Mouse (Mus musculus) megakaryocyte progenitor cell, adult 5-6 weeks (primary cell): ENCODE measurements at regions not wholly inside any gene's neighbourhood (a gene's known extent, or its start where the extent isn't known, plus 50 kb on each side); places are given as distances from the start of the nearest gene placed in this dataset.

Experiments
- ATAC-seq: replicated peaks from 2 replicates; pipeline ENCODE4 v1.8.0; 2016; ENCODE audit warnings: mild to moderate bottlenecking, moderate TSS enrichment, inconsistent platforms; ENCODE audit not compliant: poor library complexity

DNA sequence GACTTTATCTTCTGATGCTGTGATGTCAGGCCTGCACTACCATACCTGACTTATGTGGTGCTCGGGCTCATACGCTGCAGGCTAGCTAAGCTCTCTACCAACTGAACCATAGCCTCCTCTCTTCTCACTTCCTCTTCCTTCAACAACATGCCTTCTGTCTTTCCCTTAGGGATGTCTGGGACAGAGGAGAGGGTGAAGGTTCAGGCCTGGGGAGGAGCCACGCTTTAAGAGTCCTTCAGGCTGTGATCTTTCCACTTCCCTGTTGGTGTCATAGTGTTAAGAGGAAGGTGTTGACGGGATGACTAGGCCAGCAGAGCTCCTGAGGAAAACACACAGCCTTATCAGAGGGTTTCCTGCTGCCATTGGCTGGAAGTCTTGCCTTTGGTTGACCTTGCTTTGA lies 188.8 kb upstream of the Jade1 start:
- peak; percentile 35 for ATAC-seq

DNA sequence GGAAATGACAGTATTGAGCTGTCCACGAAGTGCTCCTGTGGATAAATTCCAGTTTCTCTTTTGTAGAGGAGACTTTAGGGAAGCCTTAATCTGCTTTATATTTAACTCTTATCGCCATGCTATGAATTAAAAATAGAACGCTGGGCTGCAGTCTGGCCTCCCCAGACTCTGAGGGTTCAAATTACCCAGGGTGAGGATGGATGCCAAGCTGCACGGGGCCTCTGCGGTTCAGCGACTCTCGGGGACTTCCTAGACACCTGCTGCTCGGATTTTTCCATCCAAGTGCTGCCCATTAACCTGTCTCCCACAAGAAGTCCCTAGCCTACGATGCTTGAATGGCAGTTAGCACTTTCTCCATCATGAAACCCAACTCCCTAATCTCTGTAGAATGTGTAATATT lies 189.3 kb upstream of the Jade1 start:
- ATAC-seq = no peak

DNA sequence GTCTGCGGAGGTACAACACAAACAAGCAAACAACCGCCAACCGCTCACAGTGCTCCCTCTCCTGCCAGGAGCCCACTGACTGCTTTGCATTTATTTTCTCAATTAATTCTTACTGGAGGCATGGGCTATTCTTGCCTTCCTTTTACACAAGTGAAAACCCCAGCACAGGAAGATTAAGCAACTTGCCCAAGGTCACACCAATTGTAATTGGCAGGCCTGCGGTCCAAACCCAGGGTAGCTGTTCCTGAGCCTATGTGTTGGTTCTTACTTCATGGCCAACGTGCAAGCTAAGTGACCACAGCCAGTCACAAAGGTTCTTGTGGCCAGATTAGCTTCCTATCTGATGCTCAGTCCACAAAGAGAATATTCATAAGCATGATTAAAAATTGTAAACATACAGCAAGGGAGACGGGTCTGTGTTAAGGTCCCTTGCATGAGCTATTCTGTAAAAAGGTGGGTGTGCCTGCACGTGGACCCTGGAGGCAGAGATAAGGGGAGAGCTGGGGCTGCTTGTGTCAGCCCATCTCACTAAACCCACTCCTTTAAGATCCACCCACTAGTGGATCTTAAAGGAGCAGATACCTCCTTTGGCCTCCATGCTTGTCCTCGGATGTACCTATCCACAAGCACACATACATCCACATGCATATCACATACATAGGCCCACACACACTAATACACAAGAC lies 190.2 kb upstream of the Jade1 start:
- ATAC-seq = peak; percentile 75

DNA sequence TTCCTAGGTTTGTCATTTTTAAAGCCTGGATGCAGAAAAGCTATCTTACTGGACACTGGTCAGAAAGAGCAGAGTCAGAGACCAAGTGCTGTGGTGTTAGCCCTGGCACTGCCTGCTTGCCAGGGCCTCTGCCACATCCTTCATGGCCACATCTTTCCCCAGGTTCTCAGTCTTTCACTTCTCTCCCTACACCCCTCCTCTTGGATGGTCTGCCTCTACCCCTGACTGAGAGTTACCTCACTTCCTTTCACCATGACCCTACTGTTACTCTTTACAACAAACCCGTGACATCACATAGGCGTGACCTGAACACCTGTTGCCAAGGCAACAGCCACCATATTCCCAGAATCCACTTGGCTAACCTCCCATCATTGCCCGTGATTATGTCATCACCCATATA lies 191.6 kb upstream of the Jade1 start:
- ATAC-seq = peak; percentile 35

DNA sequence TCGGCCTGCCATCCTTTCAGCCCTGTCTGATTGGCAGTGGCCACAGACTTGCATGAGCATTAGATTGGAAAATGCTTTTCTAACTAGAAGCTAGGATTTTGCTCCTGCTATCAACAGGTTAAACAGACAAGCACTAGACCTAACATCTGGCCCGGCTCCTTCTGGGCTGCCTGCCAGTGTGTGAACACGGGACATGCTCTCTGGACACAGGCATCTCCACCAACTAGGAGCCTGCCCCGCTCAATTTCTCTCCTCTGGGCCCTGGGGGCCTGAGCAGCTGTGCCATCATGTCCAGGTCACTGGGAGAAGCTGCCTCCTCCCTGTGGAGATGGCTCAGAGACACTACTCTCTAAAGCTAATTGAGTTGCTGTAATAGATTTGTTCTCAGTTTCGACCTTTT lies 195.3 kb upstream of the Jade1 start:
- no peak for ATAC-seq

DNA sequence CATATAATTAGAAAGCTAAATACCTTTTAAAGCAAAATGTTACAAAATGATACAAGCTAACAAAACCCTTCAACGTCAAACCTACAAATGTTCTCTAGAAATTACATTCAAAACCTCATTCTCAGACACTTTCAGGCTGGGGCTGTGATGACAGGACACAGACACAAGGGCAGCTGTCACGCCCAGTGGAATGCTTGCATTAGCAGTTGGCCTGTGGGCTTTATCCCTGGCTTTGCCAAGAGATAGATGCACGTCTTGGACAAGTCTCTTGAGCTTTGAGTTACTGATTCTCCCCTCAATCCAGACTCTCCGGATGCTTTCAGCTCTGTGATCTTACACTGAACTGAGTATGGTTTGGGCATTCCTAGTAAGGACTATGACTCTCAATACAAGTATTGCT lies 196.1 kb upstream of the Jade1 start:
- no peak for ATAC-seq

DNA sequence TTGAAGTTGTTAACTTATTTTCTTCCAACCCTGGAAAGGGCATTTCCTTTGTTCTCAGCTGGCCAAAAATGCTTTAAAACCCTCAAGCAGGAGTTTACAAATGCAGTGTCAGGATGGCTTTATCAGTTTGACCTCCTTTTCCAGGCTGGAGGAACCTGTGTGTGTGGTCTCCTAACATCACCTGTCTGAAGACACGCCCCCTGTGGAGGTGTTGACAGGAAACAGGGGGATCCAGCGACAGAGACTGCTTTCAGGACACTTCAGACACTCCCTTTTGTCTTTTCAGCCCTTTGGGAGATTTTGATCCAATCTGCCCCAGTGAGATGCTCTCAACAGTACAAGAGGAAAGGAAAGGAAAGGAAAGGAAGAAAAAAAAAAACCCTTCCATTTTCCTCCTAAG lies 202.5 kb upstream of the Jade1 start:
- ATAC-seq = no peak

DNA sequence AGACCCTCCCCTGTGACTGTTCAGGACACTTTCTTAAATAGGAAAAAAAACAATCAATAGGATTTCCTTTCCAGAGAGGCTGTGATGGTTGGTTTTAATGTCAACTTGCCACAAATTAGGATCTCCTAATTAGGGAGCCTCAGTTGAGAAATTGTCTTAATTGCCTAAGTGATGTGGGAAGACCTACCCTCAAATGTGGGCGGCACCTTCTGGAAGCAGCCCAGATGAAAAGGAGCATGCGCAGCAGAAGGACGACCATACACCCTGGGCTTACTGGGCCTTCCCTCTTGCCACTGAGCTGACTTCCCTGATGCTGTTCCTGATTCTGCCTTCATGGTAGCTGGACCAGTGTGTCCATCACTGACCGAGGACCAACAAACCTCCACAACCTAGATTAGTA lies 203.7 kb upstream of the Jade1 start:
- peak; percentile 70 for ATAC-seq

DNA sequence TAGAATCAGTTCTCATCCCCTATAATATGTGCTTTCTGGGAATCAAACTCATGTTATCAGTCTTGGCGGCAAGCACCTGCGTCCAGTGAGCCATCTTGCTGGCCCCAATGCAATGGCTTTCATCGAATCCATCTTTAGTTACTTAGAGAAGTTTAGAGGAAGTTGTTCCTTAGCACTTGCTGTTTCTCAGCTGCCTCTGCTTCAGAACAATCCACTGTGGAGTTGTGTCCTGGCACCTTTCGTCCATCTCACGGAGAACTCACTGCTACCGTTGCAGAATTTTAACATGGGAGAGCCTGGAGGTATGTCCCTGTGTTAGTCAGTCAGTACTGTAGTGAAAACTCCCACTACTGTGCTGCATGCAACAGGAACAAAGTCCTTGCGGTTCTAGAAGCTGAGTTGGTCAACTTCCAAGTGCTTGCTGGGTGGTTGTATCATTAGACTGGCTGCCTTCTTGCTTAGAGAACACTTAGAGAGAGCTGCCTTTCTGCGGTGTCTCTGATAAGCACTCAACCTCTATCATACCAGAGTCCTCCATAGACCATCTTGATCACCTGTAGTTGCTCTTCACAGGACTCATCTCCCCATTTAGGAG lies 204.3 kb upstream of the Jade1 start:
- ATAC-seq = peak; percentile 61

DNA sequence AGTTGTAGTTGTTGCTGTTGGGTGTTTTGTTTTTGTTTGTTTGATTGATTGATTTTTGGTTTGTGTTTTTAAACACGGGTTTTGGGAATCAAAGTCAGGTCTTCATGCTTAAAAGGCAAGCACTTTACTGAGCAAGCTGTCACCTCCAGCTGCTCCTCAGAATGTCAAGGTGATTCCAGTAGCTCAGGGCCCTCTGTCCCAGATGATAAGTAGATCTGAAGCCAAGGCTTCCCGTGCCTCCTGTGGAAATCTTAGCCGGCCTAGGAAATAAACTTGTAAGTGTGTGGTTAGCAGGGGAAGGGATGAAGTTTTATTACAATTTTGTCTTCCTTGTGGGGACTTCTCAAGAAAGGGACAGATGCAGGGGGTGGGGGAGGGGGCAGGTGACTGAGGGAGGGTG lies 205.2 kb upstream of the Jade1 start:
- no peak for ATAC-seq

DNA sequence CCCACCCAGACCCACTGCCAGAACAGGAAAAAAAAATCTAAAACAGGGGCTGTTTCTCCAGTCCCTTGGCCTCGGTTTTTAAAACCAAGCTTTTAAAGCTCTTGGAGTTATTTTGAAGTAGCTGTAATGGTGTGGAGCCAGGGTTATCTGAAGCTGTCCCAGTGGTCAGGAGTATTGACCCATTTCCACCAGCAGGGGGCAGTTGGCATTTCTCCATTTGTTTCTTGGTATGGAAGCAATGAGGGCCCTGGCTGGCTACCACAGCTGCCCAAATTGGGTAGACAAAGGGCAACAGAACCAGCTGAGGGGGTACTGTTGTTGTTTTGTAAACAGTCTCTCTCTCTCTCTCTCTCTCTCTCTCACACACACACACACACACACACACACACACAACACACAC lies 206.7 kb upstream of the Jade1 start:
- peak; percentile 77 for ATAC-seq

DNA sequence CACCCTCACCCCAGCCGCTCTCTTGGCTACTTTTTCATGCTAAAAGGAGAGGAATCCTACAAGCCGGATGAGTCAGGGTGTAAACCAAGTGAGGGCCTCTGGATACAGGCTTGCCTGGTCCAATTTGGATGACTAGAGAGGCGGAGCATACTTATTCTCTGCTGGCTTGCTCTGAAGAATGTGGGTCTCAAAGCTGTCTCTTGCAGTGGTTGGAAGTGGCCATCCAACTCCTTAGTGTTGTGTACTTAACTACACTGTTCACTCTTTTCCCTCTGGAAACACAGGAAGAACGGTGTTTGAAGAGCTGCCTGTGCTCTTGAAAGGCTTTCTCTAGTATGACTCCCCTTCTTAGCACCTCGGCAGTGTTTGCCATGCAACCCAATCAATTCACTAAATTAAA lies 208.7 kb upstream of the Jade1 start:
- no peak for ATAC-seq

DNA sequence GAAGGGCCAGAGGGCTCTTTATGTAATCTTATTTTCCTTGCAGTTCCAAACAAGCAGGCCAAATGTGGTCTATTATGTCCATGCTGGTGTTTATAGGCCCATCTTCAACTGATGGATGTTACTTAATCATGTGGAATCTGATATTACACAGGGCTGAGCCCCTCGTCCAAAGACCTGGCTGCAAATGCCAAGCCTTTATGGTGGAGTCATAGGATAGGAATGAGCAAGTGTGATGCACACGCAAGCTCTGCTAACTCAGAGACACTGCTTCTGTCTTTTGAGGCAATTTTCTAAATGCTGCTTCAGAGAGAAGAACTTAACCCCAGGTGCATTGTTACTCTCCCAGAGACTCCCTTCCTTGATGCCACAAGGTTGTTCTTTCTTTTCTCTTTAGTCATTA lies 212.1 kb upstream of the Jade1 start:
- no peak for ATAC-seq

DNA sequence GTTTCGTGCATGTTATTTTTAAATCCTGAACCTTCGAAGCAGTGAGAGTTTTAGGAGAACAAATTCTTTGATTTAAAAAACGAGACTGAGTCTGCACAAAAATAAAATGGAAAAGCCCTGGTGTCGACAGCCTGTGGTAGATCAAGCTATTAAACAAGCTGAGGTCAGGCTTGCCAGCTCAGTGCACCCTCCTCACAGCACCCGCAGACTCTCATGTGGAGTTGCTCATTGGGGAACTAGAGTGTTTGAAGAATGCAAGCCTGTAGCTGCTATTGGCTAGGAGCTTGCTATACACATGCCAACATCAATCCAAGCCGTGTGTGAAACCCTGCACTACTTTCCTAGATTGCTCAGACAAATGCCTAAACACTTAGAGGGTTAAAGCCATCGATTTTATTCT lies 223.1 kb upstream of the Jade1 start:
- ATAC-seq = no peak

DNA sequence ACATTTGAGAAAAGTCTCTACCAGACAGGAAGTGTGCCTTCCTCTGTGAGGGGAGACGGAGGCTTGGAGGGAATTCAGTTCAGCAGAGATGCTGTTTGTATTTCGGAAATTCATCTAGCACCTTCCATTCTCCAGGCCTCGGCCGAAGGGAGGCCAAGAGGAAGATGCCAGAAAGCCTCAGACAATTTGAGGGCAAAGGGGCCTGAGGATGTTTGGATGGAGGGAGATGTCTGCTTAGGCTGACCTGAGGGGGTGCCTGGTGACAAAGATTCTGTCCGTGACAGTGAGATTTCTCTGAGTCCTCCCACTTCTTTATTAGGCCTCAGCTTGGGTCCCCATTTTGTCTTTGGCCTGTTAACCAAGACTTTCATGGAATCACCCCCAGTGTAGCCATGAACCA lies 225.2 kb upstream of the Jade1 start:
- no peak for ATAC-seq

DNA sequence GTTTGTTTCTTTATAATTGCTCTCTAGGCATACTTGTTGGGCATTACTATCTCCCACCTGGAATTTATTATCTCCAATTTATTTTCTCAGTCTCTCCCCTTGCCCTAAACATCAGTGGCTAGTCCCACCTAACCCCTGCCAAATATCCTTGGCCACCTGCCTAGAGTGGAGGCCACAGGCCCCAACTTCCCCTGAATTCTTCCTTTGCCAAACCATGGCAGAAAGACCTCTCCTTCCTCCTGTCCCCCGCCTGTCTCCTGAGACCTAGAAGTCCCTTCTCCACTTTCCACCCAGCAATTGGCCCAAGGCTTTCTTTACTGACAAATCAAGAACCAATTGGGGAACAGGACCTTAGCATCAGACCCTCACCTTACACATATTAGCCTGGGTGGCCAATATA lies 226.7 kb upstream of the Jade1 start:
- ATAC-seq = peak; percentile 34

DNA sequence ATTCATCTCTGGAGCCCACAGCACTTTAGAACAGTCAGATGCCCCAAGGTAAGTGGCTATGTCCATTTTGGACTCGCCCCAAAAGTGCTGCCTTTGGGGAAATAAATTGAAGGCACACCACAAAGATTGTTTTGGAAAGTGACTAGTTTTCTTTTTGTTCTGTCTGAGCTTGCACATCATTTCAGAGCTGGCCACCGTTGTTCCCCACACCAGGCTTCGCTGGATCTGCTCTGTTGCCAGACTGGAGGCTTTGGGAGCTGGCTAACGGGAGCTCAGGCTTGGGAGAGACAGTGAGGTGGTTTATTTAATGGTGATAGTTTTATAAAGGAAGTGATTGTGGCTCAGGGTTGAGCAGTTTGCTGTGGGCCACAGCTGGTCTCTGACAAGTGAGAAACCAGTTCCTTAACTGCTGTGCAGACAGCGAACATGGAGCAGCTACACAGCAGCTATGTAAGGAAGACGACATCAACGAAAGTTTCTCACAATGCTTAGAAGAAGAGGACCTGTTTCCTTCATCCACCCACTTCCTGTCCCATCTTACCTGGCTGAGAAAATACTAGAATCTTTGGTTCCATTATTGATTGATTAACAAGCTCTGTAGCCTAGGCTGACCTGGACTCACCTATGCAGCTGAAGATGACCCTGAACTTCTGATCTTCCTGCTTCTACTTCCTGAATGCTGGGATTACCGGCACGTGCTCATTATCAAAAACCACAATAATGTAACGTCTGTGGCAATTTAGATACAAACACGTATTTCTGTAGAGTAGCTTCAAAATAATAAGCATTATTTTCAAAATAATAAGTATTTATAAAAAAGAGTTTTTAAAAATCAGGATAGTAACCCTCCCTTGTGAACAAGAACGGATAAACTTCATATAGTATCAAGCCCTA lies 229.1 kb upstream of the Jade1 start:
- ATAC-seq = peak; percentile 65

DNA sequence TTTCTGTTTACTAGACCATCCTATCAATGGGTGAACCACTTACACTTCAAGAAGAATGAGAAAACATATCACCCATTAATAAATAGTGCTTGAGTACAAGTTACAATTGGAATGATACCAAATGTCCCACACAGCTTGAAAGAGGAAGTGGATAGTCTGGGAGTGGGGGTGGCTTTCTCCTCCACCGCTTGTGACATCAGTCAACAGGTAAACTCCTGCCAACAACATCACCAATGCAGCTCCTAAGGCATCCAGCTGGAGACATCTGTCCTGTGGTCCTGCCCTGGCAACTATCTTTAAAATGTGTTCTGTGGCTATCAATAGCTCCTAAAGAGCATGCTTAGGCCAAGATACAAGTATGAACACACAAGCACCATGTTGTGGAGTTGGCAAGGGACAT lies 233.7 kb upstream of the Jade1 start:
- peak; percentile 52; the same call in 1 of the 2 replicates for ATAC-seq

DNA sequence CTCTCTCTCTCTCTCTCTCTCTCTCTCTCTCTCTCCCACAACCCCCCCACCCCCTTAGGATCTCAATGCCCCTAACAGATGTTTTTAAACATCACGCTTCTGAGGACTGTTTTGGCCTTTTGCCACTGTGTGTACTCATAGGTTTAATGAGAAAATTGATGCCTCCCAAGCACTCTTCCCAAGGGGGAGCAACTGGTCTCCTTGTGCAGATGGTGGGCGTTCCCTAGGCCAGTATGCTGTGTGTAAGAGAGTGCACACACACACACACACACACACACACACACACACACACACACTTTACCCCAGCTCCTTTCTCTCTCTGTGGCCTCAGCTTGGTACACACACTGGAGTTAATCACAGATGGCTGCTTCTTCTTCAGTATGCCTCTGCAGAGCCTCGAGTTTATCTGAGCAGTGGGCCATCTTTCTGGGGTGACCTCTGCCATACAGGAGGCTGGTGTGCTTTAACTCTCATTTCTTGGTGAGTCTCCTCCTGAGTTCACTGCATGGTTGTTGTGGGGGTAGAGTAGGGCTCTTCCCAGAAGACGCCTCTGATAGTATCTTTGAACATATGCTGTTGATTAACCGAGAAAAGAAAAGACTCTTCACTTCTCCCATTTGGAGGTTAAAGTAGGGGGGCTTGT lies 236.2 kb upstream of the Jade1 start:
- no peak for ATAC-seq

DNA sequence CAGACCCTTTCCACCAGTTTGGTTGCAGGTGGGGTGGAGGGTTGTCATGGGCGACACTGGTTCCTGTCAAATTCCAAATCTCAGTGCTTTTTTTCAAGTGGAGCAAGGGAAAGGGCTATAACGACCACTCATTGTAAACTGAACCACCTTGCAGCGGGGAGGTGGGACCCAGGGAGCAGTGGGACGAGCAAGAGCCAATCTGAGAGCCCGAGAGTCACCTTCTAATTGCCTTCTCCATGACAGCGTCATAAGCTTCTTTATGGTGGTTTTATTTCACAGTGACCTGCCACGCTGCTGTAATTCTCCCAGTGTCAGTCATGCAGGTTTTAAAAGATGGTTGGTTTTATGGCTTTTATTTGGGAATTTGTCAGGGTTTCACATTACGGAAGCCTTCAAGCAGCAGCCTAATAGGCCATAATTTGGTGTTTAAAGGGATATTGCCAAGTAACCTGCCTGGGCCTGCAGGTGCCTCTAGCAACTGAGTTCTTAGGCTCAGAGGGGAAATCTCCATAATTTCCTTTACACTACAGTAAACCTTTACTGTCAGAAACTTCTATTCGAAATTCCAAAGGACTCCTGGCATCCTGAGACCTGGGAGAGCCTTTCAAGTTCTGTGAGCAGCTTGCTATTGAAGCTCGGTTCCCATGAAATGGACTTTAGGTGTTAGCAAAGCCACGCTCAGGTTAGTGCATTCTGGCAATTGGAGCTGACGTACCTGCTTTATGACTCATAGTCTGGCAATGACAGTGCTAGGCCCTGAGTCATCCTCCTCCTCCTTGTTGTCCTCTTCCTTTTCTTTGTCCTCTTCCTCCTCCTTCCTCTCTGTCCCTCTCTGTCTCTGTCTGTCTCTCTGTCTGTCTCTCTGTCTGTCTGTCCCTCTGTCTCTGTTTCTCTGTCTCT lies 235.6 kb upstream of the Pgrmc2 start:
- no peak for ATAC-seq

DNA sequence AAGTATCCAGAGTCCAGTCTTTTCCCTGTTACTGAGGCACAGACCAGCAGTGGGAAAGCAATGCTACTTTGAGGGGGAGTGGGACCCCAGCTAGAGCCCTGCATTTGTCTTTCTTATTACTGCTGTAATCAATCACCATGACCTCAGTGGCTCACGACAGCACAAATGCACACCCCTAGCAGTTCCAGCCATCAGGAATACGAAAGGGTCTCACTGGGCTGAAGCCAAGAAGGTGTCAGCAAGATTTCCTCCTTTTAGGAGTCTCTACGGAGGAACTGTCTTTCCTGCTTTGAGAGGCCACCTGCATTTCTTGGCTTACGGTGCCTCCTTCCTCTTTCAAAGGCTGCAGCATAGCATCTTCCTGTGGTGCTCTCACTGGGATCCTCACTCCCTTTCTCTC lies 234.3 kb upstream of the Pgrmc2 start:
- ATAC-seq = peak; percentile 26; the same call in 1 of the 2 replicates
